Mouse (Mus musculus): ENCODE measurements around the gene Abhd12. TPM values are rescaled to one million over a fixed set of nuclear protein-coding genes. Genes with fewer than 3 reads are reported as not detected.

Abhd12 gene
- polyA plus RNA-seq, 1 experiment from 2014 or later = 47.0 TPM

- no peak for DNase-seq (ENCODE audit: low spot score)
- no peak overlapping the region for H3K4me3 ChIP-seq
- H3K27ac ChIP-seq (replicated peaks) = no peak overlapping the region
- 97% methylated on average over 4 of the region's 4 CpGs for WGBS
- no peaks in the 10 kb centered on the region for H3K27me3 ChIP-seq (ENCODE audit: low read depth, poor library complexity, severe bottlenecking)
- H3K36me3 ChIP-seq = peaks cover 71% of the 10 kb centered on the region
- H3K9me3 ChIP-seq (replicated peaks) = no peaks in the 10 kb centered on the region
- no peaks in the 10 kb centered on the region for H3K4me1 ChIP-seq
These were observed 68.6 kb downstream of the Abhd12 start for GRCm38 (mm10) chr2:150835975-150836374.

GRCm38 (mm10) chr2:150834616-150835015 is 69.9 kb downstream of the Abhd12 start:
- no peak for DNase-seq (ENCODE audit: low spot score)
- Histone ChIP-seq H3K27ac (replicated peaks) (no peak overlapping the region), H3K4me3 (no peak overlapping the region), H3K36me3 (peaks cover 85% of the 10 kb centered on the region), H3K27me3 (ENCODE audit: low read depth, poor library complexity, severe bottlenecking) (no peaks in the 10 kb centered on the region), H3K9me3 (replicated peaks) (no peaks in the 10 kb centered on the region), H3K4me1 (no peaks in the 10 kb centered on the region)
- WGBS = 89% methylated on average over 7 of the region's 7 CpGs

- 94% methylated on average over 7 of the region's 7 CpGs for WGBS
- H3K36me3 ChIP-seq = peaks cover 95% of the 10 kb centered on the region
These were observed 72.5 kb downstream of the Abhd12 start for GRCm38 (mm10) chr2:150832029-150832428.

GRCm38 (mm10) chr2:150830911-150831441 is 73.6 kb downstream of the Abhd12 start:
- no peaks in the 10 kb centered on the region for H3K4me1 ChIP-seq
- DNase-seq (ENCODE audit: low spot score) = no peak
- no peak overlapping the region for H3K27ac ChIP-seq (replicated peaks)
- H3K27me3 ChIP-seq (ENCODE audit: low read depth, poor library complexity, severe bottlenecking) = no peaks in the 10 kb centered on the region
- H3K36me3 ChIP-seq = peaks cover 97% of the 10 kb centered on the region
- no peaks in the 10 kb centered on the region for H3K9me3 ChIP-seq (replicated peaks)
- no peak overlapping the region for H3K4me3 ChIP-seq
- 82% methylated on average over 3 of the region's 3 CpGs for WGBS

More at GRCm38 (mm10) chr2:150832029-150832428, 72.5 kb downstream of the Abhd12 start:
- Histone ChIP-seq H3K4me1 (no peaks in the 10 kb centered on the region), H3K27me3 (ENCODE audit: low read depth, poor library complexity, severe bottlenecking) (no peaks in the 10 kb centered on the region), H3K4me3 (no peak overlapping the region), H3K9me3 (replicated peaks) (no peaks in the 10 kb centered on the region), H3K27ac (replicated peaks) (no peak overlapping the region)
- DNase-seq (ENCODE audit: low spot score) = no peak

GRCm38 (mm10) chr2:150830011-150830410 is 74.5 kb downstream of the Abhd12 start:
- Histone ChIP-seq H3K36me3 (peaks cover 99% of the 10 kb centered on the region), H3K4me3 (no peak overlapping the region), H3K27me3 (ENCODE audit: low read depth, poor library complexity, severe bottlenecking) (no peaks in the 10 kb centered on the region), H3K4me1 (no peaks in the 10 kb centered on the region), H3K27ac (replicated peaks) (no peak overlapping the region), H3K9me3 (replicated peaks) (no peaks in the 10 kb centered on the region)
- no peak for DNase-seq (ENCODE audit: low spot score)
- 91% methylated on average over 2 of the region's 2 CpGs for WGBS

- Histone ChIP-seq H3K27me3 (ENCODE audit: low read depth, poor library complexity, severe bottlenecking) (no peaks in the 10 kb centered on the region), H3K4me3 (no peak overlapping the region), H3K4me1 (no peaks in the 10 kb centered on the region), H3K36me3 (peaks cover 98% of the 10 kb centered on the region), H3K27ac (replicated peaks) (no peak overlapping the region), H3K9me3 (replicated peaks) (no peaks in the 10 kb centered on the region)
- DNase-seq (ENCODE audit: low spot score) = no peak
- 85% methylated on average over 4 of the region's 4 CpGs for WGBS
These were observed 75.9 kb downstream of the Abhd12 start for GRCm38 (mm10) chr2:150828654-150829053.

GRCm38 (mm10) chr2:150828164-150828563 is 76.4 kb downstream of the Abhd12 start:
- no peaks in the 10 kb centered on the region for H3K9me3 ChIP-seq (replicated peaks)
- no peak overlapping the region for H3K27ac ChIP-seq (replicated peaks)
- DNase-seq (ENCODE audit: low spot score) = no peak
- WGBS = 87% methylated on average over 3 of the region's 3 CpGs
- H3K4me3 ChIP-seq = no peak overlapping the region
- no peaks in the 10 kb centered on the region for H3K4me1 ChIP-seq
- H3K27me3 ChIP-seq (ENCODE audit: low read depth, poor library complexity, severe bottlenecking) = no peaks in the 10 kb centered on the region
- H3K36me3 ChIP-seq = peaks cover 99% of the 10 kb centered on the region

- WGBS = 92% methylated on average over 3 of the region's 3 CpGs
- Histone ChIP-seq H3K27ac (replicated peaks) (no peak overlapping the region), H3K9me3 (replicated peaks) (no peaks in the 10 kb centered on the region), H3K4me3 (no peak overlapping the region), H3K36me3 (peaks cover 97% of the 10 kb centered on the region), H3K4me1 (no peaks in the 10 kb centered on the region), H3K27me3 (ENCODE audit: low read depth, poor library complexity, severe bottlenecking) (no peaks in the 10 kb centered on the region)
- DNase-seq (ENCODE audit: low spot score) = no peak
These were observed 78.1 kb downstream of the Abhd12 start for GRCm38 (mm10) chr2:150826426-150826825.

- Histone ChIP-seq H3K36me3 (peaks cover 95% of the 10 kb centered on the region), H3K4me3 (no peak overlapping the region), H3K9me3 (replicated peaks) (no peaks in the 10 kb centered on the region), H3K27ac (replicated peaks) (no peak overlapping the region), H3K4me1 (no peaks in the 10 kb centered on the region), H3K27me3 (ENCODE audit: low read depth, poor library complexity, severe bottlenecking) (no peaks in the 10 kb centered on the region)
- DNase-seq (ENCODE audit: low spot score) = no peak
- WGBS = 81% methylated on average over 8 of the region's 8 CpGs
These were observed 81.6 kb downstream of the Abhd12 start for GRCm38 (mm10) chr2:150822987-150823386.

- no peaks in the 10 kb centered on the region for H3K9me3 ChIP-seq (replicated peaks)
- no peaks in the 10 kb centered on the region for H3K4me1 ChIP-seq
- peaks cover 95% of the 10 kb centered on the region for H3K36me3 ChIP-seq
- H3K27ac ChIP-seq (replicated peaks) = no peak overlapping the region
- H3K4me3 ChIP-seq = no peak overlapping the region
- no peak for DNase-seq (ENCODE audit: low spot score)
- no peaks in the 10 kb centered on the region for H3K27me3 ChIP-seq (ENCODE audit: low read depth, poor library complexity, severe bottlenecking)
- 96% methylated on average over 8 of the region's 8 CpGs for WGBS
These were observed 83.8 kb downstream of the Abhd12 start for GRCm38 (mm10) chr2:150820720-150821119.

GRCm38 (mm10) chr2:150818742-150819141 is 85.8 kb downstream of the Abhd12 start:
- Histone ChIP-seq H3K4me1 (no peaks in the 10 kb centered on the region), H3K9me3 (replicated peaks) (no peaks in the 10 kb centered on the region), H3K27ac (replicated peaks) (no peak overlapping the region), H3K36me3 (peaks cover 96% of the 10 kb centered on the region), H3K27me3 (ENCODE audit: low read depth, poor library complexity, severe bottlenecking) (no peaks in the 10 kb centered on the region), H3K4me3 (no peak overlapping the region)
- 92% methylated on average over 8 of the region's 8 CpGs for WGBS
- no peak for DNase-seq (ENCODE audit: low spot score)

GRCm38 (mm10) chr2:150816676-150817402 is 87.7 kb downstream of the Abhd12 start:
- H3K27ac ChIP-seq (replicated peaks) = no peak overlapping the region
- H3K27me3 ChIP-seq (ENCODE audit: low read depth, poor library complexity, severe bottlenecking) = no peaks in the 10 kb centered on the region
- DNase-seq (ENCODE audit: low spot score) = no peak
- no peak overlapping the region for H3K4me3 ChIP-seq
- no peaks in the 10 kb centered on the region for H3K9me3 ChIP-seq (replicated peaks)
- 94% methylated on average over 18 of the region's 18 CpGs for WGBS
- H3K4me1 ChIP-seq = no peaks in the 10 kb centered on the region
- peaks cover 97% of the 10 kb centered on the region for H3K36me3 ChIP-seq

- Histone ChIP-seq H3K4me1 (no peaks in the 10 kb centered on the region), H3K27me3 (ENCODE audit: low read depth, poor library complexity, severe bottlenecking) (no peaks in the 10 kb centered on the region), H3K27ac (replicated peaks) (no peak overlapping the region), H3K36me3 (peaks cover 98% of the 10 kb centered on the region), H3K9me3 (replicated peaks) (no peaks in the 10 kb centered on the region), H3K4me3 (no peak overlapping the region)
- 91% methylated on average over 6 of the region's 6 CpGs for WGBS
- no peak for DNase-seq (ENCODE audit: low spot score)
These were observed 91.7 kb downstream of the Abhd12 start for GRCm38 (mm10) chr2:150812816-150813215.
